Mouse (Mus musculus): ENCODE results near the gene Tyr. TPM values are rescaled to one million over a fixed set of nuclear protein-coding genes. Genes with fewer than 3 reads are reported as not detected.
"Not testable (repeated sequence)": the region's sequence is repeated elsewhere in the genome, so short reads cannot be mapped to it uniquely, and the experiment has no call there.

The Tyr gene
- polyA plus RNA-seq (2014; fragmentation: Nextera tagmentation; extraction: Ambion mirVana): not detected in 2 replicates

DNA sequence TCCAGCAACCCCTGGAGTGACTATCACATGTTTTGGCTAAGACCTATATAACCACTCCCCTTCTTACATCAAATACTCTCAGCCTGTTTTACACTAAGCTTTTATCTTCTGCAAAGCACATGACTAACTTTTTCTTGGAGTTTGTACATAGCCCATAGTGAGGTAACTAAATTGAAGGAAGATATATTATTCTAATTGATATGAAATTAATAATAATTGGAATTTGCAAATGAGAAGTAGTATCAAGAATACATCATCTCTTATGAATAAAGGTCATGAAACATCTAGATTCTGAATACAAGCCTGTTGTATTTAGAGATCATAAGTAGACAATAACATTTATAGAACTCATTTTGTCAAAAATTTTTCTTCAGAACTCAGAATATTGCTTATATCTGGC lies at the start of gene Tyr:
TSS of gene Tyr (minus strand) at position 101 of the 400 bp plus-strand sequence.
- no peak for ATAC-seq (ENCODE audit: low FRiP score, low TSS enrichment)
- H3K4me1 ChIP-seq (ENCODE audit: control insufficient read depth, insufficient read depth, low read length): no peaks in the 10 kb centered on the region

DNA sequence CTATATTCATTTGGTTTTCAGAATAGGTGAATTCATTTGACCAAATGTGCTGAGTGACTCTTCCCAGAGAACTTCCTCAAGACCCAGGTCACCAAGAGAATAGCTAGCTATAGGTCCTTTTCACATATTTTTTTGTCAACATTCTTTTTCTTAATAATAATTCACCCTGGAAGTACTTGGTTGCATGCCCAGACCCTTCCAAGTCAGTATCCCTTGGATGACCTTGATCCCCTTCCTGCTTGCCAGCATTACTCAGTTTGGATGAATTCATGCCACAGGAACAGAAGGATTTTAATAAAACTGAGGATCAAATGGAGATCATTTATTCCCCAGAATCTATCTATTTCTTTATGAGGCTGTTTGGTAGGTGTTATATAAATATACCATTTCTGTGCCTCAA lies 45.7 kb upstream of the Tyr start:
- Histone ChIP-seq H3K27ac (ENCODE audit: low read depth, low read length) (no peak overlapping the region), H3K4me1 (ENCODE audit: control insufficient read depth, insufficient read depth, low read length) (no peaks in the 10 kb centered on the region), H3K4me2 (replicated peaks; ENCODE audit: low read depth, low read length) (no peak overlapping the region), H3K27me3 (ENCODE audit: control insufficient read depth, insufficient read depth, low read length) (no peaks in the 10 kb centered on the region), H3K4me3 (ENCODE audit: low read length) (no peak overlapping the region), H3K9ac (ENCODE audit: low read depth, low read length) (no peak overlapping the region), H3K9me3 (ENCODE audit: control insufficient read depth, low read length) (no peaks in the 10 kb centered on the region), H3K36me3 (ENCODE audit: control insufficient read depth, insufficient read depth, low read length) (no peaks in the 10 kb centered on the region)
- no peak for ATAC-seq (ENCODE audit: low FRiP score, low TSS enrichment)

More for the DNA sequence above, at the start of gene Tyr:
- Histone ChIP-seq H3K27ac (ENCODE audit: low read depth, low read length) (no peak within 1 kb of the TSS), H3K36me3 (ENCODE audit: control insufficient read depth, insufficient read depth, low read length) (no peaks in the 10 kb centered on the region), H3K9me3 (ENCODE audit: control insufficient read depth, low read length) (no peaks in the 10 kb centered on the region), H3K4me2 (replicated peaks; ENCODE audit: low read depth, low read length) (no peak within 1 kb of the TSS), H3K4me3 (ENCODE audit: low read length) (no peak within 1 kb of the TSS), H3K27me3 (ENCODE audit: control insufficient read depth, insufficient read depth, low read length) (no peaks in the 10 kb centered on the region), H3K9ac (ENCODE audit: low read depth, low read length) (no peak within 1 kb of the TSS)

DNA sequence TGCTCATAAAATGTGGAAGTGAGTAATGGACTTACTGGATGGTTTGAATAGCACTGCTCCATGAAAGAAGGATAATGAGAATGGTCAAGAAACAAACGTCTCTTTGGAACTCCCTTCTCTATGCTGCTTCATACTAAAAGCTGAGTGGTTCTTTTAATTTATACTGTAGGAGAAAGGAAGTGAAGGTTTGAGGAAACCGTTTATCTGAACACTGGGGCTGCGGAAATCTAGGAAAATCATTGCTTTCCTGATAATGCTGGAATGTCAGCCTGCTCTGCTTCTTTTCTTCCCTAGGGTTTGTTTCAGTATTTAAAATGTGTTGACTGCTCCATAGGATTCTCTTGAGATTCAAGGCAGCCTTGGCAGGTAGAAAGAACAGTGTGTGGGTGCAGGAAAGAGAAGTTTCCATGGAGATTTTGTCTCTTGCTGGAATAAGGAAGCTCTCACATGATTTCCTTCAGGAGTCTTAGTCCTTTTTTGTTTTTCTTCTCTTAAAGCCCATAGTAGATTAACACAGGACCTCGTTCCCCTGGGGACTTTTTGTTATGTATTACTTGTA lies 891 bp upstream of the Tyr start:
- WGBS: 20% methylated on average over 4 of the region's 4 CpGs
- H3K36me3 ChIP-seq (ENCODE audit: control insufficient read depth, insufficient read depth, low read length): no peaks in the 10 kb centered on the region
- ATAC-seq (ENCODE audit: low FRiP score, low TSS enrichment): no peak
- H3K4me2 ChIP-seq (replicated peaks; ENCODE audit: low read depth, low read length): no peak overlapping the region
- H3K27me3 ChIP-seq (ENCODE audit: control insufficient read depth, insufficient read depth, low read length): no peaks in the 10 kb centered on the region
- H3K9ac ChIP-seq (ENCODE audit: low read depth, low read length): no peak overlapping the region
- H3K27ac ChIP-seq (ENCODE audit: low read depth, low read length): no peak overlapping the region
- H3K4me1 ChIP-seq (ENCODE audit: control insufficient read depth, insufficient read depth, low read length): no peaks in the 10 kb centered on the region
- H3K4me3 ChIP-seq (ENCODE audit: low read length): no peak overlapping the region
- H3K9me3 ChIP-seq (ENCODE audit: control insufficient read depth, low read length): no peaks in the 10 kb centered on the region

DNA sequence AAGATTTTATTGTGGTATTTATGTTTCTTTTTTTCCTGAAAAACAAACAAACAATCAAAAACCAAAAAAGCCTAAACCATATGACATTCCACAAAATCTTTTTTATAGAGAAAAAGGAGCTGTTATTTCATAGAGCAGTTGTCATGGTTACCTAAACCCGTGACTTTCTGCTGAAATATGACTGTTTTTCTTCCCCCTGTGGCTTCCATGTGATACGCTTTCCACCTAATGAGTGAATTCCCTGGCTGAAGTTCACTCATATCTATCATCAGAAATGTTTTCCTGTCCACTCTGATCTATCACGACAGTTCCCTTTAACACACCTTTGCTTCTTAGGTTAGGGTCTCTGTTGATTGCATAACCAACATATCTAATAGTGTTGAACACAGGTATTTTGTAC lies 5.3 kb downstream of the Tyr start:
- no peak overlapping the region for H3K27ac ChIP-seq (ENCODE audit: low read depth, low read length)
- no peaks in the 10 kb centered on the region for H3K27me3 ChIP-seq (ENCODE audit: control insufficient read depth, insufficient read depth, low read length)
- H3K4me2 ChIP-seq (replicated peaks; ENCODE audit: low read depth, low read length): no peak overlapping the region
- H3K9me3 ChIP-seq (ENCODE audit: control insufficient read depth, low read length): no peaks in the 10 kb centered on the region
- H3K9ac ChIP-seq (ENCODE audit: low read depth, low read length): no peak overlapping the region
- H3K4me3 ChIP-seq (ENCODE audit: low read length): no peak overlapping the region
- WGBS: 56% methylated on average over 3 of the region's 3 CpGs
- no peaks in the 10 kb centered on the region for H3K4me1 ChIP-seq (ENCODE audit: control insufficient read depth, insufficient read depth, low read length)
- no peak for ATAC-seq (ENCODE audit: low FRiP score, low TSS enrichment)
- no peaks in the 10 kb centered on the region for H3K36me3 ChIP-seq (ENCODE audit: control insufficient read depth, insufficient read depth, low read length)

DNA sequence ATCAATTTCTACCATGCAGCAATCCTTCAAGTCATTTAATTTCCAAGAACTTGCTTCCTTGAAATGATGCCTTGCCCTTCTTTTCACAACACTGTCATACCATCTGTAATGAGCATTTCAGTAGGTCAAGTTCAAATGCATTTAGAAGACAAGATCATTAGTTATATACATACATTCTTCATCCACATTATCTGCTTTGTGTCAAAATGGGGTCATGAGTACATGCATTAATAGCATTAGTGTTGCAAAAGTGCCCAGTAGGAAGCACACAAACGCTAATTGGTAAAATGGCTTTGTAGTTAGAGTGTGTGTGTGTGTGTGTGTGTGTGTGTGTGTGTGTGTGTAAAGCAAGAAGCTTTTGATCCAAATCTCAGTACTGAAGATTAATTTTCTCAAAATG lies 80.0 kb downstream of the Tyr start:
- Histone ChIP-seq H3K9ac (ENCODE audit: low read depth, low read length) (no peak overlapping the region), H3K27me3 (ENCODE audit: control insufficient read depth, insufficient read depth, low read length) (no peaks in the 10 kb centered on the region), H3K4me1 (ENCODE audit: control insufficient read depth, insufficient read depth, low read length) (no peaks in the 10 kb centered on the region), H3K4me2 (replicated peaks; ENCODE audit: low read depth, low read length) (no peak overlapping the region), H3K4me3 (ENCODE audit: low read length) (no peak overlapping the region), H3K27ac (ENCODE audit: low read depth, low read length) (no peak overlapping the region), H3K36me3 (ENCODE audit: control insufficient read depth, insufficient read depth, low read length) (no peaks in the 10 kb centered on the region), H3K9me3 (ENCODE audit: control insufficient read depth, low read length) (no peaks in the 10 kb centered on the region)
- no peak for ATAC-seq (ENCODE audit: low FRiP score, low TSS enrichment)
- WGBS: 81% methylated on average over 1 of the region's 1 CpGs

DNA sequence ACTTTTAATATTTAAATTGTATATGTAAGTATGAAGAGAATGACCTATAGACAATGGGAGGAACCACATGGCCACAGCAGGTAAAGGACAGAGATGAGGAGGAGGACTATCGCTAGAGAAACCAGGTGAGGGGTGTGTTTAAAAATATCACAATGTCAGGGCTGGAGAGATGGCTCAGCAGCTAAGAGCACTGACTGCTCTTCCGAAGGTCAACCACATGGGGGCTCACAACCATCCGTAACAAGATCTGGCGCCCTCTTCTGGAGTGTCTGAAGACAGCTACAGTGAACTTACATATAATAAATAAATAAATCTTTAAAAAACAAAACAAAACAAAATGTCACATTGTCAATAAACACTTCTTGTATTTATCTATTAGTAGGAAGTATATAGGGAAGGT lies 81.9 kb downstream of the Tyr start:
- H3K4me1 ChIP-seq (ENCODE audit: control insufficient read depth, insufficient read depth, low read length); H3K4me3 ChIP-seq (ENCODE audit: low read length): not testable (repeated sequence)

DNA sequence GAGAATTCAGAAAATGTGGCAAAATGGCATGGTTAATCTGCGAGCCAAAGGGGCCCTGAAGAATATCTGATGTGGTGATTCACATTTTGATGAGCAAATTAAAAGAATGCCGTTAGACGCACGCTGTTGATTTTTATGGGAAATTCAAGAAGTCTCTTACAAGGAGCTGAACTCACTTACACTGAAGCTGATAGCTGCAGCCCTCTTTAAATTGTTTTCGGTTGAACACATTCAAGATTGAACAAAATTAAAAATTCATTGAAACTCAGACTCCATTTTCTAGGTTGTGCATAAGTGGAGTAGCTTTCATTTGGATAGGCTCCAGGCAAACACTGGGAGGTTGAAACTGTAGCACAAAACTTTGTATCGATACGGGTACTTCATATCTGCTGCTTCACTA lies 96.3 kb downstream of the Tyr start:
- no peaks in the 10 kb centered on the region for H3K4me1 ChIP-seq (ENCODE audit: control insufficient read depth, insufficient read depth, low read length)
- no peaks in the 10 kb centered on the region for H3K36me3 ChIP-seq (ENCODE audit: control insufficient read depth, insufficient read depth, low read length)
- H3K9ac ChIP-seq (ENCODE audit: low read depth, low read length): no peak overlapping the region
- no peak overlapping the region for H3K27ac ChIP-seq (ENCODE audit: low read depth, low read length)
- H3K9me3 ChIP-seq (ENCODE audit: control insufficient read depth, low read length): no peaks in the 10 kb centered on the region
- WGBS: 75% methylated on average over 7 of the region's 7 CpGs
- H3K4me2 ChIP-seq (replicated peaks; ENCODE audit: low read depth, low read length): no peak overlapping the region
- no peaks in the 10 kb centered on the region for H3K27me3 ChIP-seq (ENCODE audit: control insufficient read depth, insufficient read depth, low read length)
- no peak overlapping the region for H3K4me3 ChIP-seq (ENCODE audit: low read length)
- ATAC-seq (ENCODE audit: low FRiP score, low TSS enrichment): no peak

More for the DNA sequence above, 81.9 kb downstream of the Tyr start:
- H3K27me3 ChIP-seq (ENCODE audit: control insufficient read depth, insufficient read depth, low read length); H3K27ac ChIP-seq (ENCODE audit: low read depth, low read length); H3K9me3 ChIP-seq (ENCODE audit: control insufficient read depth, low read length); H3K4me2 ChIP-seq (replicated peaks; ENCODE audit: low read depth, low read length); ATAC-seq (ENCODE audit: low FRiP score, low TSS enrichment); H3K36me3 ChIP-seq (ENCODE audit: control insufficient read depth, insufficient read depth, low read length); H3K9ac ChIP-seq (ENCODE audit: low read depth, low read length): not testable (repeated sequence)
- 4% methylated on average over 4 of the region's 4 CpGs for WGBS

DNA sequence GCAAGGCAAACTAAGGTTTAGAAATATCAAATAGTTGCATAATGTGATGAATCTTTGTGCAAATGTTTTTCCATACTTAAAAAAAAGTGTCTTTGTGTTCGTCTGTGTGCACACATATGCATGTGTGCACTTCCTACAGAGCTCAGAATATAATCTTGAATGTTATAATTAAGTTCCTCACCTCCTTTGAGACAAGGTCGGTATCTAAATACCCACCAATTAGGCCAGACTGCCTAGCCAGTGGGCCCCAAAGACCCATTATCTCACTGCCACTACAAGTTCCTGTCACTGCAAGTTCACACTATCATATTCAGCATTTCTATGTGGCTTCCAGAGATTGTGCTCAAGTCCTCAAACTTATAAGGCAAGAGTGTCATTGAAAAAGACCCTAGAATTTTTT lies 118.4 kb downstream of the Tyr start:
- Histone ChIP-seq H3K27ac (ENCODE audit: low read depth, low read length) (no peak overlapping the region), H3K9ac (ENCODE audit: low read depth, low read length) (no peak overlapping the region), H3K27me3 (ENCODE audit: control insufficient read depth, insufficient read depth, low read length) (no peaks in the 10 kb centered on the region), H3K4me1 (ENCODE audit: control insufficient read depth, insufficient read depth, low read length) (no peaks in the 10 kb centered on the region), H3K4me3 (ENCODE audit: low read length) (no peak overlapping the region), H3K4me2 (replicated peaks; ENCODE audit: low read depth, low read length) (no peak overlapping the region), H3K36me3 (ENCODE audit: control insufficient read depth, insufficient read depth, low read length) (no peaks in the 10 kb centered on the region), H3K9me3 (ENCODE audit: control insufficient read depth, low read length) (no peaks in the 10 kb centered on the region)
- 70% methylated on average over 2 of the region's 2 CpGs for WGBS
- ATAC-seq (ENCODE audit: low FRiP score, low TSS enrichment): no peak
